Mouse (Mus musculus) T-cell, adult 2 months (primary cell): Measurements from ENCODE around the gene Nr1i3.

Experiments used
- DNase-seq: peaks from one replicate; pipeline ENCODE4 v3.0.0; 2022; ENCODE audit warnings: low spot score

Nr1i3 gene

DNA sequence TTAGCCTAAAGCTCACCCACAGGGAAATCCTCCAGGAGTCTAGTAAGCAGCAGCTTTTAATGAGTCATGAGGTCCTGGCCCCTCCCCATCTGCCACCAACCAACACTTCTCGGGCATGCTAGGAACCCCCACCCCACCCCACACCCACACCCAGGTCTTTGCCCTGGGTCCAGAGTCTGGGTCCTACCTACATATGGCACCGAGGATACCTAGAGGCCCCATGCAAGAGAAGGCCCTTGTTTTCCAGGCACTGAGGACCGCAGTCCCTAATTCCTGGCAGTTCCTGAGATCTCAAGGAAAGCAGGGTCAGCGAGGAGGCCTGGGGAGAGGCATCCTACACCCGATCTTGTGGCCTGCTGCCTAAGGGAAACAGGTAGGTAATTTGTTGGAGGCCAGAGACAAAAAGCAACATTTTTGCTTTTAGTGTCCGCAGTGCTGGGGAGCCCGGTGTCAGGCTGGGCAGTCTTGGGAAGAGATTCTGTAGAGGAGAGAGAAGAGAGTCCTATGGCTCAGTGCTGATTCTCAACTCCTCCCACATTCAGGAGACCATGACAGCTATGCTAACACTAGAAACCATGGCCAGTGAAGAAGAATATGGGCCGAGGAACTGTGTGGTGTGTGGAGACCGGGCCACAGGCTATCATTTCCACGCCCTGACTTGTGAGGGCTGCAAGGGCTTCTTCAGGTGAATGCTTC, at the start of gene Nr1i3:
Nr1i3 (plus strand) TSS at position 170 of the 696 bp plus-strand sequence.
- no peak for DNase-seq

GRCm38 (mm10) chr1:171164258-171164657, 49.5 kb upstream of the Nr1i3 start:
- no peak for DNase-seq

DNA sequence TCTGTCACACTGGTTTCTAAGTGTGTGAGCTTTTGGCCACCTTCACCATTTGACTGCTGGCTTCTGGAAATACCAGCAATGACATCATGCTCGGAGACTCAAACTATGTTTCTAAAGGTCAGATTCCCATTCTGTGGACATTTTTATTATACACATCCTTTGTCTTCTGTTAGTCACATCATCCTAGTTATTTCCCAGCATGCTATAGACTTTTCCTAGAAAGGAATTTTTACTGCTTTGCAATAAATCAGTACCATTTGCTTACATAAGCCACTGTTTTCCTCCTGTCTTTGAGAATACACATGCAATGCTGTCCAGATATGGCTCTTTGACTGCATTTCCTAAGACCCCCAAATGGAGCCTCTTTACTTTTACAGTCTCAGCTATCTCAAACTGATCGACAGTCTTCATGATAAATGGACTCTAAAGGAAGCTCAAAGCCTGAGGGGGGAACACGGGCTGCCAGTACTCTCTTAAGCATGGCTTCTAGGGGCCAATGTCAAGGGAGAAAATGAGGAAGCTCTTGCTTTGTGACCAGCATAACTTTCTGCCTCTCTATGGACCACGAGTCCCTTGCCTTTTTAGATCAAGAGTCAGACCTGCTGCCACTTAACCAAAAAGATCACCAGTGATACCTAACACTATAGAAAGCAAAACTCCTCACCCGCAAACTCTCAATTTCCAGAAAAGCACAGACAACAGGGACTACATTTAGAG, 48.0 kb upstream of the Nr1i3 start:
- no peak for DNase-seq

DNA sequence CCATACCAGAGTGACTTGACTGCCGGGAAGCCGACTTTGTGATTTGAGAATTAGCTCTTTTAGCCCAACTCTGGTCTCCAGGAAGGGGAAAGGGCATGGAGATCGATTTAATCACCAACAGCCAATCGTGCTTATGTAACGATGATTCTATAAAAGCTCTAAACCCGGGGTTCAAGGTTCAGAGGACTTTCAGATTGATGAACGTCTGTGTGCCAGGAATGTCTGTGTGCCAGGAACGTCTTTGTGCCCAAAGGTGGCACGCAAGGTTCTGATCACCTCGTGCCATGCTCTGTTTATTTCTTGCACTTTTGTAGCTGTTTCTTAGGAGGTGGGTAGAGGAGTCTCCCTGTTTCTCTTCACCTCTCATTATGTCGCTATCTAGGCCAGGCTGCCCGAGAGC, 44.9 kb upstream of the Nr1i3 start:
- DNase-seq: no peak

- DNase-seq: no peak
These were observed 43.9 kb upstream of the Nr1i3 start for GRCm38 (mm10) chr1:171169913-171170312.

DNA sequence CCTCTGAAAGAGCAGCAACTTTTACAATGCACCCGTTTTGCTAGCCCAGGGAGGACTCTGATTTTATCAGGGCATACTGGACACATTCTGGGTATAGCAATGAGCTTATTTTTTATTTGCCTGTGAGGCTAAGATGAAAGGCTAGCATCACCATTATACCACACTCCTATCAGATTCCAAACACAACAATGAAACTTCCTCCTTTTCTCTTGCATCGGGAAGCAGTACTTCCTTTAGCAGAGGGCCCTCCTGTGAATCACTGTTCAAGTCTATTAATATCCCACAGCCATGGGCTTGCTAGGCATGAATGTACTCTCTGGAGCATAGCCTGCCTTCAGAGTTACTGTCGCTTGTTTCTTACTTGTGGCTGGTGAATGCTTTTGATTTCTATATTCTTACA, 42.6 kb upstream of the Nr1i3 start:
- no peak for DNase-seq

- DNase-seq: no peak
These were observed 41.0 kb upstream of the Nr1i3 start for GRCm38 (mm10) chr1:171172779-171173178.

DNA sequence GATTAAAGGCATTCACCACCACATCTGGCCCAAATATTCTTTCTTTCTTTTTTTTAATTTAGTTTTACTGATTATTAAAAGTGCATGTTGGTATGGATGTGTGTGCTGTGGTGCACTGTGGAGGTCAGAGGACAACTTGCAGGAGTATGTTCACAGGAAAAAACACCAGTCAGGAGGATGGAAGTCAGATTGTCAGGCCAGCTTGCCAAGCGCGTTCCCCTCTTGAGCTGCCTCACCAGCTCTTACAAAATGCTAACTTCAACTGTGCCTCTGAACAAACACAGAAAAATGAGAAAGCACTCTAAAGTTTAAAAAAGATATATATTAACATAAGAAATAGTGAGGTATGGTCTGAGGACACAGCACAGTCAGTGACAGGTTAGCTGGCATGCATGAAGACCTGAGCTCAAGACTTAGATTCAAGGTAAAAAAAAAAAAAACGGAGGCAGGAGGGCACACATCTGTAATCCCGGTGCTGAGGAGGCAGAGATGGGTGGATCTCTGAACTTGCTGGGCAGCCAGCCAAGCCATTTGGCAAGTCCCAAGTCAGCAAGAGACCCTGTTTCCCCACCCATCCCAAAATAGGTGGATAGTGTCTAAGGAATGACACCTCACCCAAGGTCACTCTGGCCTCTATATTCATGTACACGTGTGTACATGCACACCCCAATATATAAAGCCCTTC, 34.1 kb upstream of the Nr1i3 start:
- DNase-seq: no peak

DNA sequence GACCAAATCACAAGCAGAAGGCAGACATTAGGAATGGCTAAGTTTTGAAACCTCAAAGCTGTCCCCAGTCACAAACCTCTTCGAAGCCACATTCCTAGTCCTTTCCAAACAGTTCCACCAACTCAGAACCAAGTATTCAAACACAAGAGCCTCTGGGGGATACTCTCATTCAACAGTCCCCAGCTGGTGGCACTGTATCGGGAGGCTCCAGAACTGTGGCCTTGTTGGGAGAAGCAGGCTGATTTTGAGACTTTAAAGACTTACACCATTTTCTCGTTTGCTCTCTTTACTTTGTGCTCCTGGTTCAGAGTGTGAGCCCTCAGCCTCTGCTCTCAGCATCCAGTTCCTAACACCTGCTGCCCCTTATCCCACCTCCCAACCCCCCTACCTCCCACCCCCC, 30.7 kb upstream of the Nr1i3 start:
- DNase-seq: no peak

DNA sequence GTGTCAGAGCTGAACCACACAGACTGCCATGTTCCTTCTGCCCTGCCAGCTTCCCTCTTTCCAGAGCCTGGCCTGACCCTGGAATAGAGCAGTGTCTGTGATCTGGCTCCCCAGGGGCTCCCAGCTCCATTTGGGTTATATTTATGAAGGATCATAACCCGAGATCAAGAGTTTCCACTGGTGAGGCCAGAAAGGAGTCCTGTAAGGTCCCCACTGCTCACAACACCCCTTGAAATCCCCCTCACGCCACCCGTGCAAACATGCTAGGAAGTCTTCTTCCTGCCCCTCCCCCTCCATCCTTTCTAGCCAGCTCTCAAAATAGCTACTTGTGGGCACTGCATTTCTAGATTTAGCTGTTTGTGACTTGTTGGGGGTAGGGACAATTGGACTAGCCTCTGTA, 30.1 kb upstream of the Nr1i3 start:
- no peak for DNase-seq

GRCm38 (mm10) chr1:171184314-171184713, 29.5 kb upstream of the Nr1i3 start:
- DNase-seq: peak; percentile 36

GRCm38 (mm10) chr1:171185655-171186054, 28.1 kb upstream of the Nr1i3 start:
- DNase-seq: no peak

GRCm38 (mm10) chr1:171187851-171188700, 25.7 kb upstream of the Nr1i3 start:
- no peak for DNase-seq

- DNase-seq: no peak
These were observed 24.7 kb upstream of the Nr1i3 start for GRCm38 (mm10) chr1:171189046-171189445.

DNA sequence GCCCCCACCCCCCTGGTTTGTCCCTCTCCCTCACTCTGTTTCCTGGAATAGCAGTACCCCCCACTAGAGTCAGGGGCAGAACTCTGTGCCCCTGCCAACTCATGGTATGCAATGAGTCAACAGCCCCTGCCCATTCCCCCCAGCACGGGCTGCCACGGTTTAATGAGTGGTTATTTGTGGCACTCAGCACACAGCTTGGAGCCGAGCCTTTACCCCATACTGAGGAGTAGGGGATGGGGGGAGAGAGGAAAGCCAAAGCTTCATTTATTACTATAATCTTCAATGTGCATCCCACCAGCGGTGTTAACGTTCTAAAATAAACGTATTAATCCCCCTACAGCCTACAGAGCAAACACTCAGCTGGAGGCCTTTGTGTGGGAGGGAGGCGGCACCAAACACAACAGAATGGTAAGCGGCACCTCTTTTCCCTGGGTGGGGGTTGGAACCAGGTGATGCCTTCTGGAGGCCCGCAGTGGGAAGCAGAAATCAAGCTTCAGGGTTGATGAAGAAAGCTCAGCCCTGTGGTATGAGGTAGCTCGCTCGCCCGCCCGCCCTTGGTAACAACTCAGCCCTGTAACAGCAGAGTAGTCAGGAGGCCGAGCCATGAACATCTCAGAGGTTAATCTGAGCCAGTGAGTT, 24.2 kb upstream of the Nr1i3 start:
- DNase-seq: no peak

- DNase-seq: no peak
These were observed 22.9 kb upstream of the Nr1i3 start for GRCm38 (mm10) chr1:171190832-171191231.

DNA sequence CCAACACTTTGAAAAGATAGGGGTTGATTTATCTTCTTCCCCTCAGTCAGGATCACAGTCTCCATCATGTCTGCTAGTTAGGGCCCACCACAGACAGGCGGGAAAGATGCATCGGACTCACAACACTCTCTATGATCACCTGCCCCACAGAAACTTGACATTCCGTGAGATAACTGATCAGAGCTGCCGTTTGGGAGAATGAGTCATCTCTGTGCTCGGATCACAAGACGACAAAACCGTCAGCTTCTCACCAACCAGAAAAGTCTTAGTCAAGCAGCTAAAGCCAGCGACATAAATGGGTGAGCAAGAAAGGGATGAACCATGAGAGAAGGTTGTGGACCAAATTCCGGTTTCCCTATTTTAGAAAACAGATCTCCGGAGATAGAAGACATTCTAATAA, 21.5 kb upstream of the Nr1i3 start:
- no peak for DNase-seq

- no peak for DNase-seq
These were observed 20.5 kb upstream of the Nr1i3 start for GRCm38 (mm10) chr1:171193093-171193840.

GRCm38 (mm10) chr1:171193911-171194830, 19.6 kb upstream of the Nr1i3 start:
- no peak for DNase-seq
